Mouse (Mus musculus): ENCODE measurements at regions not wholly inside any gene's neighbourhood (a gene's known extent, or its start where the extent isn't known, plus 50 kb on each side); places are given as distances from the start of the nearest gene placed in this dataset.
"Not testable (repeated sequence)": the region's sequence is repeated elsewhere in the genome, so short reads cannot be mapped to it uniquely, and the experiment has no call there.

GRCm38 (mm10) chr2:78027319-78027718, 81.1 kb upstream of the Cwc22 start:
- no peak for ATAC-seq (ENCODE audit: extremely low read depth, insufficient number of reproducible peaks, low FRiP score, poor library complexity, severe bottlenecking)

GRCm38 (mm10) chr2:78026808-78027207, 80.6 kb upstream of the Cwc22 start:
- ATAC-seq (ENCODE audit: extremely low read depth, insufficient number of reproducible peaks, low FRiP score, poor library complexity, severe bottlenecking), result no peak

GRCm38 (mm10) chr2:78025651-78026435, 79.7 kb upstream of the Cwc22 start:
- no peak for ATAC-seq (ENCODE audit: extremely low read depth, insufficient number of reproducible peaks, low FRiP score, poor library complexity, severe bottlenecking)

GRCm38 (mm10) chr2:78024981-78025565, 78.9 kb upstream of the Cwc22 start:
- no peak for ATAC-seq (ENCODE audit: extremely low read depth, insufficient number of reproducible peaks, low FRiP score, poor library complexity, severe bottlenecking)

- ATAC-seq (ENCODE audit: extremely low read depth, insufficient number of reproducible peaks, low FRiP score, poor library complexity, severe bottlenecking), result no peak
These were observed 77.9 kb upstream of the Cwc22 start for GRCm38 (mm10) chr2:78023916-78024685.

- no peak for ATAC-seq (ENCODE audit: extremely low read depth, insufficient number of reproducible peaks, low FRiP score, poor library complexity, severe bottlenecking)
These were observed 77.2 kb upstream of the Cwc22 start for GRCm38 (mm10) chr2:78023416-78023815.

- no peak for ATAC-seq (ENCODE audit: extremely low read depth, insufficient number of reproducible peaks, low FRiP score, poor library complexity, severe bottlenecking)
These were observed 76.6 kb upstream of the Cwc22 start for GRCm38 (mm10) chr2:78022756-78023155.

GRCm38 (mm10) chr2:78021905-78022304, 75.7 kb upstream of the Cwc22 start:
- no peak for ATAC-seq (ENCODE audit: extremely low read depth, insufficient number of reproducible peaks, low FRiP score, poor library complexity, severe bottlenecking)

- ATAC-seq (ENCODE audit: extremely low read depth, insufficient number of reproducible peaks, low FRiP score, poor library complexity, severe bottlenecking), result no peak
These were observed 75.3 kb upstream of the Cwc22 start for GRCm38 (mm10) chr2:78021356-78021900.

- ATAC-seq (ENCODE audit: extremely low read depth, insufficient number of reproducible peaks, low FRiP score, poor library complexity, severe bottlenecking), result no peak
These were observed 74.3 kb upstream of the Cwc22 start for GRCm38 (mm10) chr2:78020516-78020915.

- no peak for ATAC-seq (ENCODE audit: extremely low read depth, insufficient number of reproducible peaks, low FRiP score, poor library complexity, severe bottlenecking)
These were observed 73.7 kb upstream of the Cwc22 start for GRCm38 (mm10) chr2:78019916-78020315.

GRCm38 (mm10) chr2:78012441-78012840, 66.3 kb upstream of the Cwc22 start:
- ATAC-seq (ENCODE audit: extremely low read depth, insufficient number of reproducible peaks, low FRiP score, poor library complexity, severe bottlenecking), result not testable (repeated sequence)

- no peak for ATAC-seq (ENCODE audit: extremely low read depth, insufficient number of reproducible peaks, low FRiP score, poor library complexity, severe bottlenecking)
These were observed 65.6 kb upstream of the Cwc22 start for GRCm38 (mm10) chr2:78011821-78012220.

GRCm38 (mm10) chr2:78011051-78011800, 65.1 kb upstream of the Cwc22 start:
- ATAC-seq (ENCODE audit: extremely low read depth, insufficient number of reproducible peaks, low FRiP score, poor library complexity, severe bottlenecking), result no peak

GRCm38 (mm10) chr2:78010066-78010690, 64.0 kb upstream of the Cwc22 start:
- ATAC-seq (ENCODE audit: extremely low read depth, insufficient number of reproducible peaks, low FRiP score, poor library complexity, severe bottlenecking), result no peak

- ATAC-seq (ENCODE audit: extremely low read depth, insufficient number of reproducible peaks, low FRiP score, poor library complexity, severe bottlenecking), result no peak
These were observed 61.9 kb upstream of the Cwc22 start for GRCm38 (mm10) chr2:78008094-78008493.

- ATAC-seq (ENCODE audit: extremely low read depth, insufficient number of reproducible peaks, low FRiP score, poor library complexity, severe bottlenecking), result no peak
These were observed 59.3 kb upstream of the Cwc22 start for GRCm38 (mm10) chr2:78005402-78006021.

GRCm38 (mm10) chr2:78004426-78004825, 58.3 kb upstream of the Cwc22 start:
- ATAC-seq (ENCODE audit: extremely low read depth, insufficient number of reproducible peaks, low FRiP score, poor library complexity, severe bottlenecking), result no peak

Measured in neutrophil, adult 5-6 weeks (primary cell).